Mouse (Mus musculus) mature B cell (primary cell): Measurements from ENCODE around the gene Slc35b2.

Source experiments
- in situ Hi-C: fragments of 300-500 bp; cut with MboI; formaldehyde crosslinking; loops from 2 replicates; pipeline ENCODE4 v1.14.3; 2019

Gene Slc35b2

DNA sequence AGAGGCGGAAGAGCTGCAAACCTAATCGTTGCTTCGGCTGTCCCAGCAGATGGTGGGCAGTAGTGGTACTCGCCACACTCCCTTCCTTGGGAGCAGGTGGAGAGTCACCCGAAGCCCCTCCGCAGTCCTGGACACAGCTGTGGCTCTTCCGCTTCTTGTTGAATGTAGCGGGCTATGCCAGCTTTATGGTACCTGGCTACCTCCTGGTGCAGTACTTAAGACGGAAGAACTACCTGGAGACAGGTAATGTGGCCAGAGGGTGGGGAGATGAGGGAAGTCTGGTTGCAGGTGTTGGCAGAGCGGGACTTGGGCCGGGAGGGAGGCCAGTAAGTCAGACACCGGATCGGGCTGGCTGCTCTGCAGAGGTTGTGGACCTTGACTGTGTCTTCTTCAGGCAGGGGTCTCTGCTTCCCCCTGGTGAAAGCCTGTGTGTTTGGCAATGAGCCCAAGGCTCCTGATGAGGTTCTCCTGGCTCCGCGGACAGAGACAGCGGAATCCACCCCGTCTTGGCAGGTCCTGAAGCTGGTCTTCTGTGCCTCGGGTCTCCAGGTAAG is 934 bp downstream of the Slc35b2 start:
- in situ Hi-C loops = no loop called here

DNA sequence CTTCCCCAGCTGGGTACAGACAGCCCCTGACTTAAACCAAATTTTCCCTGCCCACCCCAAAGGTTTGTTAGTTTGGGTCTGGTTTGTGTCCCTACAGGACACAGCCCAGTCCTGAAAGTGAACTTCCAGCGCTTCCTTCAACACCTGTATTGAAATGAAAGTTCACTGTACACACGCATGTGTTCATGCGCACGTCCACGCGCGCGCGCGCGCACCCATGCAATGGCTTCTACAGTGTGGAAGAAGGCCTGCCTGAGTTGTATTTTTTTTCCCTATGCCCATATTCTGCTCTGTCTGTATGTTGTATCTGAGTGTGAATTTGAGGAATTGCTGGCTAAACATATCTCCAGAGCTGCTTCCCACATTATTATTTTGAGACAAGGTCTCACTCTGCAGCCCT is 1.4 kb downstream of the Slc35b2 start:
- in situ Hi-C loops = no loop called here

- in situ Hi-C loops = no loop called here
Measured at GRCm38 (mm10) chr17:45566031-45566359, 2.3 kb downstream of the Slc35b2 start.

DNA sequence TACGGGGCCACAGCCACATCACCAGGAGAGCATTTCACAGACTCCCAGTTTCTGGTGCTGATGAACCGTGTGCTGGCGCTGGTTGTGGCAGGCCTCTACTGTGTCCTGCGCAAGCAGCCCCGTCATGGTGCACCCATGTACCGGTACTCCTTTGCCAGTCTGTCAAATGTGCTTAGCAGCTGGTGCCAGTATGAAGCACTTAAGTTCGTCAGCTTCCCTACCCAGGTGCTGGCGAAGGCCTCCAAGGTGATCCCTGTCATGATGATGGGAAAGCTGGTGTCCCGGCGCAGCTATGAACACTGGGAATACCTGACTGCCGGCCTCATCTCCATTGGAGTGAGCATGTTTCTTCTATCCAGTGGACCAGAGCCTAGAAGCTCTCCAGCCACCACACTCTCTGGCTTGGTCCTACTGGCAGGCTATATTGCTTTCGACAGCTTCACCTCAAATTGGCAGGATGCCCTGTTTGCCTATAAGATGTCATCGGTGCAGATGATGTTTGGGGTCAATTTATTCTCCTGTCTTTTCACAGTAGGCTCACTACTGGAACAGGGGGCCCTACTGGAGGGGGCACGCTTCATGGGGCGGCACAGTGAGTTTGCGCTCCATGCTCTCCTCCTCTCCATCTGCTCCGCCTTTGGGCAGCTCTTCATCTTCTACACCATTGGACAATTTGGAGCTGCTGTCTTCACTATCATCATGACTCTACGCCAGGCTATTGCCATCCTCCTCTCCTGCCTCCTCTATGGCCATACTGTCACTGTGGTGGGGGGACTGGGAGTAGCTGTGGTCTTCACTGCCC is 2.9 kb downstream of the Slc35b2 start:
- in situ Hi-C loops = no loop called here

DNA sequence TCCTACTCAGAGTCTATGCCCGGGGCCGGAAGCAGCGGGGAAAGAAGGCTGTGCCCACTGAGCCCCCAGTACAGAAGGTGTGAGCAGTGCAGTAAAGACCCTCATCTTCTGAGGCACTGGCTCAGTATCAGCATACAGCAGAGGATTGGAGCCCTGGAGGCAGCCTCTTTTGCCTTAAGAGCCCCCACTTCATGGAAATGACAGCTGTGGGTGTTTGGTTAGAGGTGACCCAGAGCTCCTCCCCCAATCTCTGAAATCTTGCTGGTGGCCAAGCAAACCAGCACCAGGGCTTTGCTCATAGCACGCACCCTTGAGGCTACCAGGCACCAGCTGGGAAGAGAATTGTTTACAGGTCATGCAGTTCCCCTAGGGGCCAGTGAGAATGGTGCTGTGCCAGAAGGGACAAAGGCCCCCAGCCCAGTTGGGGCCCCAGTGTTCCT is 3.5 kb downstream of the Slc35b2 start:
- in situ Hi-C loops = no loop called here

DNA sequence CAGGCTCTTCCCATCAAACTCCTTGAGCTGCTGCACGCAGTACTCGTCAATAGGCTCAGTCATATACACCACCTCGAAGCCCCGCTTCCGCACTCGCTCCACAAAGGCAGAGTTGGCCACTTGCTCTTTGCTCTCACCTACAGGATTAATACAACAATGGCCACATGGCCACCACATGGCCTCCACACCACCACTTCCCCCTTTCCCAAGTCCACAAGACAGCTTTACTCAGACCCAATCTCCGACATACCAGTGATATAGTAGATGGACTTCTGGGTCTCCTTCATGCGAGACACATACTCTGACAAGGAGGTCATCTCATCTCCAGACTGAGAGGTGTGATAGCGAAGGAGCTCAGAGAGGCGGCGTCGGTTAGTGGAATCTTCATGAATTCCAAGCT is 5.3 kb downstream of the Slc35b2 start:
- in situ Hi-C loops = no loop called here

- in situ Hi-C loops = no loop called here
Measured at GRCm38 (mm10) chr17:45569999-45570398, 6.3 kb downstream of the Slc35b2 start.

DNA sequence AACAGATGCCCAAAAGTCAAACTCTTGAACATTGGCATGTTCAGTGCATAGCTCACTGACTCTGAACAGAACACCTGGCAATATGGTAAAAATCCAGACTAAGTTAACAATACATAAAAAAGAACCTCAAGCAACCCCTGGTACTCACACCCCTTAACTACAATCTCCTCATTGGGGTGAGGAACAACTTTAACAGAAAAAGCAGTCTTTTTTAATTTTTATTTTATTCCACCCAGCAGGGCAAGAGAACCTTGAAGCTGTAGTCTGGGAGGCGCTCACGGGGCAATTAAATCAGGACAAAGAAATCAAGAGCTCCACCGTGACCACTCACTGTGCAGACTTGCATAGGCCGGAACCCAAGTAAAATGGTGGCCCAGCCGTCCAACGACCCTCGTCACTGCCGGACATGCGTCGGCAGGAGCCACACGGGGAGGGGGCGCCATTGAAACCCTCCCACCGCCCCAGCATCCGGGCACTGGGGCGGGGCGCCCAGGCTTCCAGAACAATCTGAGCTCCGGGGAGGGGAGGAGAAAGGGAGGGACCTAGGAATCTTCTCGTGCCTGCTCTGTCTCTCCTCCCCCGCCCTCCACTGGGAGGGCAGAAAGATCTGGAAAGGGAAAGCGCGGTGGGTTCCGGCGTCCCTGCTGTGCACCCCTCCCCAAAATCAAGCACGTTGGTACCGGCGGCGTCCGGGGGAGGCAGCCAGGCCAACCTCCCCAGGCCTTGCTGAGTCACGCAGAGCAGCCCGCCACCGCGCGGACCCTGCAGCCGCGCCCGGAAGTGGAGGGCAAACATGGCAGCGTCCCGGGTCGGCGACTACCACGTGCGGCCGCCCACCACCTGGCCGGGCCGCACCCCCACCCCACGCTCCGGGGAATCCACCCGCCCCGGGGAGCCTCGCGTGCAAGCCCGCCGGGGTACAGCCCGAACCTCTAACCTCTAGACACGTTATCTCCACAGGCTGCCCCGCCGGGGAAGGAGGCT is 8.7 kb downstream of the Slc35b2 start:
- in situ Hi-C loops = no loop called here

DNA sequence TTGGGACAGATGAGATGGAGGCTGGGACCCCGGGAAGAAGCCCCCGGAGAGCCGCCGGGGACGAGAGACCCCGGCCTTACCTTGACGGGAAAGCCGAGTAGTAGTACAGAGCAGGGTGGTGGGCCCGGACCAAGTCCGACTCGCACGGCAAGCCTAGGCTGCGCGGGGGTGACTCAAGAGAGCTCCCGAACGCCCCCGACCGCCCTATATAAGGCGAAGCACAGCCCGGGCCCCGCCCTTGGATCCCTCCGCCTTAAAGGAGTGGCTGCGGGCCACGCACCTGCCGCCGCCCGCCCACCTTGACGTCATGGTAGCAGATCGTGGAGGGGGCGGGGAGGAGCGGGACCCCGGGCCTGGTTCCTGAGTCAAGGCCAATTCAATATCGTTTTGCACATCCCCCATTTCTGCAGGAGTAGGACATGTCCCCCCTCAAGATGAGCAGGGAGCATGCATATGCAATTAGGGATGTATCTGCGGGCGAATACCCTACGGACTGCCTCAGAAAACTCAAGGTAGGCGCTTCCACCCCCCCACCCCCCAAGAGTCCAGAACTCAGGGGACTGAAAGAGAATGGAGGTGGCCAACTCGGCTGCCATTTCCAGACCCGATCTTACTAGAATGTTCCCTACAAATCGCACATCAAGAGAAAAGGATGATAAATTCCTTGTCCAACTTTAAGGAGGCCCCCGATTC is 9.6 kb downstream of the Slc35b2 start, which contains the start of gene Hsp90ab1:
Gene Hsp90ab1 (minus strand): TSS at position 185 of the 693 bp plus-strand sequence.
- in situ Hi-C loops = no loop called here

DNA sequence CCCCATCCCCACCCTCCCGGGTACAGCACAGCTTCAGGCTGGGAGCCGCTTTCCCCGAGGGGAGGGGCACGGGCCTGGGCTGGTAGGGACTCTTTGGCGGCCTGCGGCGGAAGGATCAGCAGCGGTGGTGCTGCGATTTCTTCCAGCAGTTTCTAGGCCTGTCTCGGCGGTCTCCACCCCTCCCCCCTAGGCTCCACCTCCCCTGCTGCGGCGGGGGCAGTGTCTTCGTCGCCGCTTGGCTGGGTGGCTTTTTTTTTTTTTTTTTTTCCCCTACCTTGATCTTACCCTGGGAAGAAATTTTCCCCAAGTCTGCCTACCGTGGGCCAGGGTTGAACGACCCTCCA is 10.1 kb downstream of the Slc35b2 start:
- in situ Hi-C loops = no loop called here

- in situ Hi-C loops = no loop called here
Measured at GRCm38 (mm10) chr17:45574129-45574761, 10.6 kb downstream of the Slc35b2 start.

DNA sequence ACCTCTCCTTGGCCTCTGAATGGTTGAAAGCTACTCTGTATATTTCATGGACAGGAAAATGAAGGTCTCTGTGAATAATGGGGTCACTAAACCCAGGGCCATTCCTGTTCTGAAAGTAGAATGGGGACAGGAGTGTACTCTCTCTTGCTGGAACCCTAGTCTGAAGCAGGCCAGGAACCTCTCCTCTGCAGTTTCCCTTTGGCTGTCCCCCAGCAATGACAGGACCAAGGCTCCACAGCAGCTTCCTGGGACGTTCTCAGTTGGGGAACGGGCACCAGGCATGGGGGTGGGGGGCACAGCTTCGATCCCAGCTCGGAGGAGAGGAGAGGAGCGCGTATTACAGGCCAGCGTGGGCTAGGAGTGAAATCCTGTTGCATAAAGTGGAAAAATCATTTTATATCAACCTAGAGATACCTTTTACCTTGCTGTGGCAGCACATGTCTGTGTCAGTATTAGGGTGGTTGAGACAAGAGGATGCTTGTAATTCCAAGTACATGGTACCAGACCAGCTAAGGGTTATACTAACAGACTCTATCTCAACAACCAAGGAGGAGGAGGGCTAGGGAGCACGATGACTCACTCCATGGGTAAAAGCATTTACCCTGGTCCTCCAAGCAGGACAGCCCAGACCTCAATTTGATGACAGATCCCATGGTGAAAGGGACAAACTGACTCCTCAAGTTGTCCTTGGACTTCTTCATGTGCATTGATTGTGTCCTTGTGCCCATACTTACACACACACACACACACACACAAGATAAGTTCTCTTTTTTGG is 11.6 kb downstream of the Slc35b2 start:
- in situ Hi-C loops = no loop called here

DNA sequence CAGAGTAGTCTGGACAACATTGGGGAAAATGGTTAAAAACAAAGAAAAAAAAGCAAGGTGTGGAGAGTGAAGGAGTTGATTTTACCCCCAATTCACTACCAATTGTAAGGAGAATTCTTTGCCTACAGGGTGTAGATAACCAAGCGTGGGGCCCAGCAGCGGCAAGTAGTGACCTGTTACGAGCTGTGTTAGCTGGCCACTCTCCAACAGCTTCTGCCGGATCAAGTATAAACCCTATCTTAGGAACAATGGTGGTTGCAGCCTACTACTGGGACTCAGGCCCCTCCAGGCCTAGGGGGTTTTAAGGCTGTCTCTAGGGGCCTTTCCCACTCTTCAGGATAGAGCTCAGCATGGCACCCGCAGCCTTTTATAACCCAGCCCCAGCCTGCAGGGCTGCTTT is 14.6 kb downstream of the Slc35b2 start:
- in situ Hi-C loops = no loop called here

DNA sequence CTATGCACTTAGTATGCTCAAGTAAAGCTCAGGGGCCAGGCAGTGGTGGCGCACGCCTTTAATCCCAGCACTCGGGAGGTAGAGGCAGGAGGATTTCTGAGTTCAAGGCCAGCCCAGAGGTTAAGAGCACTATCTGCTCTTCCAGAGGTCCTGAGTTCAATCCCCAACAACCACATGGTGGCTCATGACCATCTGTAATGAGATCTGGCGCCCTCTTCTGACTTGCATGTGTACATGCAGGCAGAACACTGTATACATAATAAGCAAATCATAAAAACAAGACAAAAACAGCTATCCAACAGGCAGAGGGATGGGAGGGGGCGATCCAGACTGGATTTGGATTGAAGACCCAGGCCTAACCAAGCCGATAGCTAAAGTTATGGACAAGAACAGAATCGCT is 15.2 kb downstream of the Slc35b2 start:
- in situ Hi-C loops = no loop called here

DNA sequence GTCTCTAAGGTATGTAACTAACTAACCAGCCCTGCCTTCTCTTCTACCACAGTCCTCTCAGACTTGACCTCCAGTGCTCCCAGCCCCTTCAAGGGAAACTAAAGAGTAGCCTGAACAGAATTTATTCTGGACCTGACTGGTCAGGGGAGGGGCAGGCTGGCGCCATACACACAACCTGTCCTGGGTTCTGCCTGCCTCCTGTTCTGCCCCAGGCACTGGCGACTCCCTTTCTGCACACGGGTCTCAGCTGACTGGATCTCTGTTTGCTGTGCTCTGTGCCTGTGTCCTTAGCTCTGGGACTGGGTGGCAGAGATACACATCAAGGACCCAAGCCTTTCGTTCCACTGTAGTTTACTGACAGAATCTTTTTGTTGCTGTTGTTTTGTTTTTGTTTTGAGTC is 15.9 kb downstream of the Slc35b2 start:
- in situ Hi-C loops = no loop called here

DNA sequence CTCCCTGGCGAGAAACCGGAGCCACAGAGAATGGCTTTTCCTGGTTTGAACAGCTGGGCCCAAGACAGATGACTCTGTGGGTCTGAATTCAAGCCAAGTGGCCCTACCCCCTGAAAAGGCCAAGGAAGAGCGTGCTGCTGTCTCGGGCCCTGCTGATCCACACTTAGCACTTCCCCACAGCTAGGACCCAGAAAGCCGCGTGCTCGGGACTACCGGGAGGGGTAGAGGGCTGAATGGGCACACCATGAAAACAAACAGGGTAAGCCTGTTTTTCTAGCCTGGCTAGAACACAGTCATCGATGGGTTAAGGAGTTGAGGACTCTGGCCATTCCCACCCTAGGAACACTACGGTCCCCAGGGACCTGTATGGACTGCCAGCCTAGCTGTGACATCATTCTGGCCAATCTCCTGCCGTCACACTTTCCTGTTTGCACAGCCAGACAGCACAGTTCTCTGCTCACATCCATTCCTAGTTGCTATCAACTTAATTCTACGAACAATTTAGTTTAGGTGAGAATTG is 17.3 kb downstream of the Slc35b2 start:
- in situ Hi-C loops = loop anchor here (5.0 kb wide), 1 partner anchor 46 kb away; no protein-coding TSS in a partner anchor

DNA sequence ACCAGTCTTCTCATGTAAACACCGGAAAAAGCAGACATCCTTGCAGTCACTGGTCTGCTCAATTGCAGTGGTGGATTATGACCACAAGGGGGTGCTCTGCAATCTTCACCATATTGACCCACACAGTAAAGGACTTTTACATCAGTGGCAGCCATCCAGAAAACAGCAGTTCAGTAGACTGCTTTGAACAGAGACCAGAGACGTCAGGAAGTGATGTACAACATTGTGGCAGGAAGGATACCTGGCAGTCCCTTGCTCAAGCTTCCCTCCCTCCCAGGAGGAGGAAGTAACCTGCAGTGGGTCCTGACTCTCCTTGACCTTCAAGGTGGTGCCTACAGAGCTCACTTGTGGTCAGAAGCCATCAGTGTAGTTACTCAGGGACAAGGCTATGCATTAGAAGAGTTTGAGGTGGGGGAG is 17.9 kb downstream of the Slc35b2 start:
- in situ Hi-C loops = loop anchor here (5.0 kb wide), 1 partner anchor 46 kb away; no protein-coding TSS in a partner anchor

DNA sequence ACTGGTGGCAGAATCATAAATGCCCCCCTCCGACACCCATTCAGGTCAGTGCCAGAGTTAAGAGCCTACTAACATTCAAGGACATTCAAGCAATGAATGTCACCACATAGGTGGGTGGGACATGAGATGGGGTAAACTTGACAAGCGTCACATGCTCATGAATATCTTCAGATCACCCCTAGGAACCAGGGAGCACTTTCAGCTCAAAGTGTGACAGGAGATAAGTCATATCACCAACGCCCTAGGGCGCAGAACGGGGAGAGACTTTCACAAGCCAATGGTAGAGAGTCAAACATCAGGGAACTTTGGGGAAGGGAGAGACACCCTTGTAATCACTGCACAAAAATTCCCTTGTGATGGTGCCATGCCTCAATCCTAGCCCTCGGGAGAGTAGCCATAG is 18.5 kb downstream of the Slc35b2 start:
- in situ Hi-C loops = loop anchor here (5.0 kb wide), 1 partner anchor 45 kb away; no protein-coding TSS in a partner anchor

GRCm38 (mm10) chr17:45582715-45583355 is 19.2 kb downstream of the Slc35b2 start:
- in situ Hi-C loops = loop anchor here (5.0 kb wide), 1 partner anchor 44 kb away; no protein-coding TSS in a partner anchor
